Mouse (Mus musculus): ENCODE measurements around the gene RPS10-NUDT3. TPM values are rescaled to one million over a fixed set of nuclear protein-coding genes. Genes with fewer than 3 reads are reported as not detected.
"Not testable (repeated sequence)": the region's sequence is repeated elsewhere in the genome, so short reads cannot be mapped to it uniquely, and the experiment has no call there.

RPS10-NUDT3 gene
- total RNA-seq, 2 experiments from 2014 or later, result not detected

GRCm38 (mm10) chr17:27643101-27643500 lies 8.1 kb upstream of the RPS10-NUDT3 start:
- peak; percentile 84 for ATAC-seq (replicated peaks; ENCODE audit: poor library complexity, severe bottlenecking)

- peak; percentile 56 for ATAC-seq (replicated peaks; ENCODE audit: poor library complexity, severe bottlenecking)
These were observed 7.6 kb upstream of the RPS10-NUDT3 start for GRCm38 (mm10) chr17:27642491-27643062.

- ATAC-seq (replicated peaks; ENCODE audit: poor library complexity, severe bottlenecking), result not testable (repeated sequence)
These were observed 4.8 kb upstream of the RPS10-NUDT3 start for GRCm38 (mm10) chr17:27639851-27640250.

- no peak for ATAC-seq (replicated peaks; ENCODE audit: poor library complexity, severe bottlenecking)
These were observed 3.9 kb upstream of the RPS10-NUDT3 start for GRCm38 (mm10) chr17:27638921-27639332.

- ATAC-seq (replicated peaks; ENCODE audit: poor library complexity, severe bottlenecking), result peak; percentile 21; the same call in 1 of the 2 replicates
These were observed 2.3 kb upstream of the RPS10-NUDT3 start for GRCm38 (mm10) chr17:27637333-27637732.

- ATAC-seq (replicated peaks; ENCODE audit: poor library complexity, severe bottlenecking), result no peak
These were observed 1.4 kb upstream of the RPS10-NUDT3 start, which contains the start of gene Rps10 for GRCm38 (mm10) chr17:27636132-27637020. TSS of gene Rps10 (minus strand) at chr17:27636669.

GRCm38 (mm10) chr17:27635575-27635903 lies 517 bp upstream of the RPS10-NUDT3 start:
- ATAC-seq (replicated peaks; ENCODE audit: poor library complexity, severe bottlenecking), result not testable (repeated sequence)

GRCm38 (mm10) chr17:27629249-27630020 lies 5.6 kb downstream of the RPS10-NUDT3 start:
- ATAC-seq (replicated peaks; ENCODE audit: poor library complexity, severe bottlenecking), result peak; percentile 83

GRCm38 (mm10) chr17:27628376-27628775 lies 6.6 kb downstream of the RPS10-NUDT3 start:
- no peak for ATAC-seq (replicated peaks; ENCODE audit: poor library complexity, severe bottlenecking)

GRCm38 (mm10) chr17:27627451-27627850 lies 7.6 kb downstream of the RPS10-NUDT3 start:
- no peak for ATAC-seq (replicated peaks; ENCODE audit: poor library complexity, severe bottlenecking)

- ATAC-seq (replicated peaks; ENCODE audit: poor library complexity, severe bottlenecking), result 0 out of 2 replicates have a peak, but pooled peaks have one; percentile 4
These were observed 8.3 kb downstream of the RPS10-NUDT3 start for GRCm38 (mm10) chr17:27626681-27627080.

GRCm38 (mm10) chr17:27625455-27626251 lies 9.4 kb downstream of the RPS10-NUDT3 start:
- no peak for ATAC-seq (replicated peaks; ENCODE audit: poor library complexity, severe bottlenecking)

GRCm38 (mm10) chr17:27623360-27624326 lies 11.4 kb downstream of the RPS10-NUDT3 start, which contains the start of gene Nudt3:
TSS of gene Nudt3 (minus strand) at chr17:27623495.
- ATAC-seq (replicated peaks; ENCODE audit: poor library complexity, severe bottlenecking), result peak; percentile 57

GRCm38 (mm10) chr17:27622611-27623359 lies 12.2 kb downstream of the RPS10-NUDT3 start:
- peak; percentile 20; the same call in 1 of the 2 replicates for ATAC-seq (replicated peaks; ENCODE audit: poor library complexity, severe bottlenecking)

GRCm38 (mm10) chr17:27621705-27622531 lies 13.1 kb downstream of the RPS10-NUDT3 start:
- ATAC-seq (replicated peaks; ENCODE audit: poor library complexity, severe bottlenecking), result peak; percentile 62

- no peak for ATAC-seq (replicated peaks; ENCODE audit: poor library complexity, severe bottlenecking)
These were observed 13.9 kb downstream of the RPS10-NUDT3 start for GRCm38 (mm10) chr17:27621161-27621560.

- ATAC-seq (replicated peaks; ENCODE audit: poor library complexity, severe bottlenecking), result peak; percentile 53
These were observed 19.6 kb downstream of the RPS10-NUDT3 start for GRCm38 (mm10) chr17:27615388-27615787.

Data from granulocyte monocyte progenitor cell, adult 5-6 weeks (primary cell).